Mouse (Mus musculus): ENCODE measurements around the gene Wdfy1. TPM values are rescaled to one million over a fixed set of nuclear protein-coding genes. Genes with fewer than 3 reads are reported as not detected.
A peak's percentile ranks its signal among the peaks of the same experiment; 100 is the strongest.

The Wdfy1 gene
- total RNA-seq (2021) = 10 to 100 TPM; 14.0 to 14.9 TPM
- 15.8 and 23.5 TPM in 2 replicates for polyA plus RNA-seq (2012; rRNA removed)
- long read RNA-seq, full-length matches to known transcripts = 27 of 32 reads
- long read RNA-seq, partial matches to known transcripts = 1 of 32 reads
- long read RNA-seq, other reads (novel, unspliced or antisense) = 4 of 32 reads

GRCm38 (mm10) chr1:79775927-79776458, at the start of gene Wdfy1, which contains the start of gene Mrpl44:
TSS of gene Wdfy1 (minus strand) at chr1:79776143.
TSS of gene Mrpl44 (plus strand) at chr1:79776018.
- no peaks in the 10 kb centered on the region for H3K27me3 ChIP-seq (ENCODE audit: control insufficient read depth, insufficient read depth, low read length)
- H3K79me2 ChIP-seq (replicated peaks; ENCODE audit: control insufficient read depth, insufficient read depth, low read length) = no peaks in the 10 kb centered on the region
- H3K36me3 ChIP-seq (ENCODE audit: control insufficient read depth, insufficient read depth, low read length) = peaks cover 4% of the 10 kb centered on the region
- under 1% methylated on average over 38 of the region's 38 CpGs for WGBS
- H3K27ac ChIP-seq = peak within 1 kb of the TSS; percentile 76
- peak within 1 kb of the TSS; percentile 91 for H3K9ac ChIP-seq (ENCODE audit: low read depth, low read length)
- TF ChIP-seq EP300 (IDR thresholded peaks at IDR 0.05; ENCODE audit: insufficient read depth, low read depth, low read length) = peak; percentile 91
- TF ChIP-seq CTCF (IDR thresholded peaks at IDR 0.05) = peak; percentile 32; the same call in 1 of the 2 replicates
- TF ChIP-seq POLR2A (IDR thresholded peaks at IDR 0.05; ENCODE audit: insufficient read depth, low read depth, low read length) = peak; percentile 75
- no peaks in the 10 kb centered on the region for H3K4me1 ChIP-seq (ENCODE audit: control insufficient read depth, insufficient read depth, low read length)
- intact Hi-C loops (cut with DNase I) = loop anchor here (2.0 to 5.0 kb wide), 3 partner anchors 13 to 1287 kb away; partner anchors contain the start of gene Farsb
- peak; percentile 97 to 100 for DNase-seq
- peak within 1 kb of the TSS; percentile 85 for H3K4me3 ChIP-seq

- Histone ChIP-seq H3K4me3 (peak overlapping the region; percentile 9; the same call in 1 of the 2 replicates), H3K27me3 (ENCODE audit: control insufficient read depth, insufficient read depth, low read length) (no peaks in the 10 kb centered on the region), H3K36me3 (ENCODE audit: control insufficient read depth, insufficient read depth, low read length) (no peaks in the 10 kb centered on the region), H3K79me2 (replicated peaks; ENCODE audit: control insufficient read depth, insufficient read depth, low read length) (no peaks in the 10 kb centered on the region), H3K27ac (peak overlapping the region; percentile 69), H3K4me1 (ENCODE audit: control insufficient read depth, insufficient read depth, low read length) (peaks cover 6% of the 10 kb centered on the region), H3K9ac (ENCODE audit: low read depth, low read length) (peak overlapping the region; percentile 44)
- WGBS = 64% methylated on average over 14 of the region's 14 CpGs
- DNase-seq = peak in 1 of 2 experiments; percentile 24
- TF ChIP-seq EP300 (IDR thresholded peaks at IDR 0.05; ENCODE audit: insufficient read depth, low read depth, low read length) (no peak), POLR2A (IDR thresholded peaks at IDR 0.05; ENCODE audit: insufficient read depth, low read depth, low read length) (no peak), CTCF (IDR thresholded peaks at IDR 0.05) (no peak)
- intact Hi-C loops (cut with DNase I) = loop anchor here (5.0 to 10.0 kb wide), 3 partner anchors 33 to 191 kb away; no protein-coding TSS in a partner anchor
These were observed 48.1 kb upstream of the Wdfy1 start for GRCm38 (mm10) chr1:79823951-79824633.

GRCm38 (mm10) chr1:79822806-79823525, 47.0 kb upstream of the Wdfy1 start:
- peak overlapping the region; percentile 68 for H3K27ac ChIP-seq

GRCm38 (mm10) chr1:79819296-79819879, 43.4 kb upstream of the Wdfy1 start:
- Histone ChIP-seq H3K36me3 (ENCODE audit: control insufficient read depth, insufficient read depth, low read length) (no peaks in the 10 kb centered on the region), H3K4me1 (ENCODE audit: control insufficient read depth, insufficient read depth, low read length) (peaks cover 4% of the 10 kb centered on the region), H3K27me3 (ENCODE audit: control insufficient read depth, insufficient read depth, low read length) (no peaks in the 10 kb centered on the region), H3K79me2 (replicated peaks; ENCODE audit: control insufficient read depth, insufficient read depth, low read length) (no peaks in the 10 kb centered on the region), H3K4me3 (no peak overlapping the region), H3K9ac (ENCODE audit: low read depth, low read length) (no peak overlapping the region), H3K27ac (no peak overlapping the region)
- no peak for DNase-seq
- TF ChIP-seq CTCF (IDR thresholded peaks at IDR 0.05) = peak; percentile 51
- no peak for TF ChIP-seq POLR2A (IDR thresholded peaks at IDR 0.05; ENCODE audit: insufficient read depth, low read depth, low read length)
- intact Hi-C loops (cut with DNase I) = no loop called here
- 74% methylated on average over 11 of the region's 11 CpGs for WGBS

More at GRCm38 (mm10) chr1:79822806-79823525, 47.0 kb upstream of the Wdfy1 start:
- Histone ChIP-seq H3K79me2 (replicated peaks; ENCODE audit: control insufficient read depth, insufficient read depth, low read length) (no peaks in the 10 kb centered on the region), H3K9ac (ENCODE audit: low read depth, low read length) (no peak overlapping the region), H3K4me3 (no peak overlapping the region), H3K27me3 (ENCODE audit: control insufficient read depth, insufficient read depth, low read length) (no peaks in the 10 kb centered on the region), H3K4me1 (ENCODE audit: control insufficient read depth, insufficient read depth, low read length) (peaks cover 6% of the 10 kb centered on the region), H3K36me3 (ENCODE audit: control insufficient read depth, insufficient read depth, low read length) (no peaks in the 10 kb centered on the region)
- 24% methylated on average over 13 of the region's 13 CpGs for WGBS
- TF ChIP-seq EP300 (IDR thresholded peaks at IDR 0.05; ENCODE audit: insufficient read depth, low read depth, low read length) (no peak), CTCF (IDR thresholded peaks at IDR 0.05) (no peak), POLR2A (IDR thresholded peaks at IDR 0.05; ENCODE audit: insufficient read depth, low read depth, low read length) (no peak)
- intact Hi-C loops (cut with DNase I) = loop anchor here (5.0 to 10.0 kb wide), 3 partner anchors 34 to 192 kb away; no protein-coding TSS in a partner anchor
- peak; percentile 66 to 74 for DNase-seq

GRCm38 (mm10) chr1:79815446-79815845, 39.5 kb upstream of the Wdfy1 start:
- no peak for DNase-seq
- TF ChIP-seq CTCF (IDR thresholded peaks at IDR 0.05) (no peak), EP300 (IDR thresholded peaks at IDR 0.05; ENCODE audit: insufficient read depth, low read depth, low read length) (no peak), POLR2A (IDR thresholded peaks at IDR 0.05; ENCODE audit: insufficient read depth, low read depth, low read length) (no peak)
- H3K79me2 ChIP-seq (replicated peaks; ENCODE audit: control insufficient read depth, insufficient read depth, low read length) = no peaks in the 10 kb centered on the region
- WGBS = 82% methylated on average over 3 of the region's 3 CpGs
- intact Hi-C loops (cut with DNase I) = no loop called here
- H3K36me3 ChIP-seq (ENCODE audit: control insufficient read depth, insufficient read depth, low read length) = no peaks in the 10 kb centered on the region
- no peaks in the 10 kb centered on the region for H3K4me1 ChIP-seq (ENCODE audit: control insufficient read depth, insufficient read depth, low read length)
- no peak overlapping the region for H3K9ac ChIP-seq (ENCODE audit: low read depth, low read length)
- no peak overlapping the region for H3K4me3 ChIP-seq
- H3K27ac ChIP-seq = no peak overlapping the region
- H3K27me3 ChIP-seq (ENCODE audit: control insufficient read depth, insufficient read depth, low read length) = no peaks in the 10 kb centered on the region

All from heart, adult 2 months (tissue).